8 mouse cellular contexts compared by ENCODE assay signal in genomic region chr5:66675189-66675890, GRCm38 (mm10). TPM values are rescaled to one million over a fixed set of nuclear protein-coding genes. Genes with fewer than 3 reads are reported as not detected.
A peak's percentile ranks its signal among the peaks of the same experiment; 100 is the strongest.
DNase-seq lines count a peak whose midpoint lies in the region; ATAC-seq and TF ChIP-seq lines count a peak whose summit lies in the region.

No protein-coding gene starts in this region.

- H3K9ac ChIP-seq in forebrain, postnatal 0 days = peak overlapping the region; percentile 91
- no peak overlapping the region for H3K9ac ChIP-seq in limb, embryonic 12.5 days (replicated peaks)

- no peaks in the 10 kb centered on the region for H3K27me3 ChIP-seq in forebrain, postnatal 0 days (ENCODE audit: insufficient read depth, low read length)
- H3K27me3 ChIP-seq in limb, embryonic 12.5 days = peaks cover 35% of the 10 kb centered on the region

- H3K4me3 ChIP-seq in gastrocnemius, adult 2 months = peak overlapping the region; percentile 72
- peak overlapping the region; percentile 61 for H3K4me3 ChIP-seq in brown adipose tissue, adult 24 weeks (ENCODE audit: insufficient read depth, low read depth, low read length)
- peak overlapping the region; percentile 94 for H3K4me3 ChIP-seq in forebrain, postnatal 0 days (ENCODE audit: low read depth, low read length)
- peak overlapping the region; percentile 59 for H3K4me3 ChIP-seq in limb, embryonic 12.5 days (replicated peaks)

- peaks cover 12% of the 10 kb centered on the region; the same call in 1 of the 2 replicates for H3K4me1 ChIP-seq in brown adipose tissue, adult 24 weeks (ENCODE audit: control insufficient read depth, insufficient read depth, insufficient read length, low read length)
- peaks cover 10% of the 10 kb centered on the region; the same call in 1 of the 2 replicates for H3K4me1 ChIP-seq in forebrain, postnatal 0 days (ENCODE audit: insufficient read depth)
- H3K4me1 ChIP-seq in limb, embryonic 12.5 days (replicated peaks) = peaks cover 14% of the 10 kb centered on the region

- peak; percentile 44 for ATAC-seq in forebrain, postnatal 0 days
- ATAC-seq in limb, embryonic 12.5 days (ENCODE audit: insufficient number of reproducible peaks, insufficient read depth, low FRiP score, low TSS enrichment, low read depth) = peak; percentile 60; the same call in 1 of the 2 replicates

- peaks cover under 1% of the 10 kb centered on the region for H3K36me3 ChIP-seq in forebrain, postnatal 0 days (ENCODE audit: insufficient read depth)
- no peaks in the 10 kb centered on the region for H3K36me3 ChIP-seq in limb, embryonic 12.5 days

- H3K9me3 ChIP-seq in forebrain, postnatal 0 days (ENCODE audit: low read length) = no peaks in the 10 kb centered on the region
- H3K9me3 ChIP-seq in limb, embryonic 12.5 days = no peaks in the 10 kb centered on the region

- 1% methylated on average over 18 of the region's 18 CpGs for WGBS in forebrain, postnatal 0 days
- under 1% methylated on average over 18 of the region's 18 CpGs for WGBS in limb, embryonic 12.5 days

- intact Hi-C loops in gastrocnemius, adult 2 months (cut with DNase I) = no loop called here

- peak overlapping the region; percentile 73 for H3K4me2 ChIP-seq in forebrain, postnatal 0 days (ENCODE audit: low read depth)
- peak overlapping the region; percentile 100 for H3K4me2 ChIP-seq in limb, embryonic 12.5 days

- H3K27ac ChIP-seq in gastrocnemius, adult 2 months = no peak overlapping the region
- no peak overlapping the region for H3K27ac ChIP-seq in brown adipose tissue, adult 24 weeks (replicated peaks; ENCODE audit: low read depth, low read length)
- H3K27ac ChIP-seq in forebrain, postnatal 0 days (ENCODE audit: low read depth, low read length) = peak overlapping the region; percentile 84
- no peak overlapping the region for H3K27ac ChIP-seq in limb, embryonic 12.5 days

- TF ChIP-seq CTCF in gastrocnemius, adult 2 months (IDR thresholded peaks at IDR 0.05) = no peak
- no peak for TF ChIP-seq CTCF in forebrain, postnatal 0 days (IDR thresholded peaks at IDR 0.05; ENCODE audit: low read depth)

- DNase-seq in gastrocnemius, adult 2 months = no peak
- DNase-seq in gastrocnemius, postnatal 4 days (ENCODE audit: low spot score in 2 of 2) = no peak
- peak; percentile 79 for DNase-seq in forebrain, postnatal 0 days
- peak; percentile 66 for DNase-seq in right cerebral cortex, adult 18-20 months
- DNase-seq in spleen, postnatal 14 days (ENCODE audit: low spot score in 2 of 2) = no peak
- DNase-seq in urinary bladder, postnatal 4 days (ENCODE audit: low spot score in 2 of 2) = no peak

RNA-seq across cellular contexts. Expression of gene Uchl1, which starts 0.6 kb away (rescaled TPM):
- 1 to 10 TPM; 3.4 to 5.3 TPM for total RNA-seq in gastrocnemius, adult 2 months (2021)
- total RNA-seq in gastrocnemius, postnatal 4 days (2021) = 10 to 100 TPM; 30.9 to 33.2 TPM
- 3.3 TPM in 1 of 2 replicates, not detected in the other for polyA plus RNA-seq in brown adipose tissue, adult 24 weeks (2012; ENCODE audit: insufficient read depth, insufficient read length, missing spikeins)
- total RNA-seq in forebrain, postnatal 0 days (2014; rRNA removed) = 1,756 and 1,892 TPM in 2 replicates
- 1,681 and 1,809 TPM in 2 replicates for polyA plus RNA-seq in forebrain, postnatal 0 days (2015; fragmentation: Nextera tagmentation; extraction: Ambion mirVana)
- polyA plus RNA-seq in limb, embryonic 12.5 days (2016; fragmentation: Nextera tagmentation; extraction: Ambion mirVana) = 57.6 and 65.6 TPM in 2 replicates

RNA-seq across cellular contexts. Expression of gene Apbb2, which starts 56.8 kb away (rescaled TPM):
- total RNA-seq in gastrocnemius, adult 2 months (2021) = 10 to 100 TPM; 35.9 to 43.2 TPM
- total RNA-seq in gastrocnemius, postnatal 4 days (2021) = 10 to 100 TPM; 56.0 to 60.4 TPM
- 3.5 and 5.7 TPM in 2 replicates for polyA plus RNA-seq in brown adipose tissue, adult 24 weeks (2012; ENCODE audit: insufficient read depth, insufficient read length, missing spikeins)
- 54.5 and 64.6 TPM in 2 replicates for total RNA-seq in forebrain, postnatal 0 days (2014; rRNA removed)
- polyA plus RNA-seq in forebrain, postnatal 0 days (2015; fragmentation: Nextera tagmentation; extraction: Ambion mirVana) = 56.2 and 77.2 TPM in 2 replicates
- polyA plus RNA-seq in limb, embryonic 12.5 days (2016; fragmentation: Nextera tagmentation; extraction: Ambion mirVana) = 46.9 and 48.6 TPM in 2 replicates

Comparison
In these comparisons a context has a peak if more than half of its experiments do, and no peak if none do; other contexts are left out.
1. DNase-seq: peak in forebrain, postnatal 0 days (single experiment) and right cerebral cortex, adult 18-20 months (single experiment); none in gastrocnemius, adult 2 months (single experiment), gastrocnemius, postnatal 4 days (0 of 2), spleen, postnatal 14 days (0 of 2) and urinary bladder, postnatal 4 days (0 of 2).
2. RNA of gene Uchl1, which starts 0.6 kb away (total RNA-seq): 1,756 to 1,892 TPM in forebrain, postnatal 0 days; 30.9 to 33.2 TPM in gastrocnemius, postnatal 4 days and 3.4 to 5.3 TPM in gastrocnemius, adult 2 months; every median in the first group is over 10 times any median in the second.
3. Peak in every context shown above with its lines, with median percentiles within 50 percentile points of each other: H3K4me3 ChIP-seq.